Mouse (Mus musculus) kidney, postnatal 36 days (tissue): Measurements from ENCODE around the gene Mrgprf.

Experiments used
- DNase-seq, 2 experiments: peaks; one replicate each; pipeline ENCODE4 v3.0.0; 2021 to 2022; ENCODE audit warnings: mixed read lengths in 2 of 2

The Mrgprf gene

DNA sequence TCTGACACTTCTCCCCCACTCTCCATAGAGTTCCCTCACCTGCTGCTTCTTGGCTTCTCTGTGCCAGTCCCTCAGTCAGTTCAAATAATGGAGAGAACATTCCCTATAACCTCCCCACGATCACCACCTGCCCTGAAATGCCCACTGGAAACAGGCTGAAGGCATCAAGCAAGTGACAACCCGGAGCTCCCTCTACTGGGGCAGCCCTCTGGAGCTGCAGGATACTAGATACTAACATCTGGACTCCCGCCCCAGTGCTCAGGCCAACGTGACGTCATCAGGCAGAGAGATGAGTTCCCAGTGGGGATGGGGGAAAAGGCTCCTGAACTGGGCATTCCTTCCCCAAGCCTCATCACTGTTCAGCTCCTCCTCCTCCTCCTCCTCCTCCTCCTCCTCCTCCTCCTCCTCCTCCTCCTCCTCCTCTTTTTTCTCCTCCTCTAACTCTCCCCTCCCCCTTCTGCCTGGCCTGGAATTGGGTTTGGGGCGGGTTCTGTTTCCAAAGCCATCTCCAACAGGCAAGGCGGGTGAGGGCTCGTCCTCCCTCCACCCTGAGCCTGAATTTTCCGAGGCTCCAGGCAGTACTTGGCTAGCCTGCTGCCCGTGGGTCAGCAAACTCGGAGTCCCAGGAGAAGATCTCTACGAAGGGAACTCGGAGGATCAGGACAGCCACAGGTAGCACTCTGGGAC lies at the start of gene Mrgprf:
Gene Mrgprf (plus strand): TSS at position 508 of the 687 bp plus-strand sequence.
- peak; percentile 30 to 34 for DNase-seq

DNA sequence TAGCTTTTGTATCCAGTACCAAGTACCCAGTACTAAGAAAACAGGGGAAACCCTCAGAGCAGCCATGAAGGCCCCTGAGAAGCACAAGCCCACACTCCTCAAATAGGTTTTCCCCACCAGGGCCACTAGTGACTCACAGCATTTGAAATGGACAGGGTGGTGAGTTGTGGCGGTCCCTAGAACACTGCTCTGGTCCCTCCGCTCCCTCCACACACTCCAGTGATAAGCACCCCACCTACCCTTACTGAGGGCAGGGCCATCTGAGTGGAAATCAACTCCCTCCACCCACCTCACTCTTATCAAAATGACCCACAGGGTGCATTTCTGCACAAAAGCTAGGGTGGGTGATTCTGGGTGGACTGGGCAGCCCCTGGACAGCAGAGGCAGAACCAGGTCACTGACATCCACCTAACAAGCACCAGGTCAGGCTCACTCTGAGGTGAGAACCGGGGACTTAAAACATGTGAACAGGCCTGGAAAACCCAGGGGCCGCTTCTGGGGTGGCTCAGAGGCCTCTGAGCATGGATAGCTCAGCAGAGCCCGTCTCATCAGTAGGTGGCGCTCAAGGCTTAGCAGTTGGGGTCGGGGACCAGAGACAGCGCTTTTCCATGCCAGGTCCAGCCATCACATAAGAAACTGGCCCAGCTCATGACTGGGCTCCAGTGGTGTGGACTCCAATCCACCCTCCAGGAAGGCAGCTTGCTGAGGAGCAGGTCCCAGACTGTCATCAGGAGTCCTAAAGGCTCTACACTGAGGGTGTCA lies 47.7 kb upstream of the Mrgprf start:
- peak; percentile 60 to 92 for DNase-seq

DNA sequence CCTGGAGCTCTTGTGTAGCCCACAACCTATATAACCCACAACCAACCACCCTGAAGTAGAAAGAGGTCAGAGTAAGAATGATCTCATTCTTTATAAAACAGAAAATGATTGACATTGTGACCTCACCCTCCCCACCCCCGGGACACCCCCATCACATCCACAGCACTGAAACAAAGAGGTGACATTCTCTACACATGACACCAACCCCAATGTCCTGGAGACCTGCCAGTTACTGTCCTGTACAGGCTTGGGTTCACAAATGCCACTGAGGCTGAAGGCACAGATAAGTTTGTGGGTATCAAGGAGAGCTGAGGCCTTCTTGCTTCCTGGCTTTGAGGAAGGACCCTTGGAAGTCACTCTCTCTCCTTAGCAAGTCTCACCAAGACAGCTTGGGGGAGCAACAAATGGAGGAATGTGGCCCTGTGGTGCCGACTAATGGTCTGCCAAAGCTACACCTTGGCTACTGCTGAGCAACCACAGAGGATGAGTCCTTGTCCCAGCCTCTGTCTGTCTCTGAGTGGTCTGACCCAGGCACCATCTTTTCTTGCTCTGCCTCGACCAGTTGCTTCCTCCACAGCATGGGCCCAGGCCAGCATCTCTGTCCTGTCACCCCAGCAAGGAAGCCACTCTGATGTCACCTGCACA lies 46.5 kb upstream of the Mrgprf start:
- DNase-seq: no peak

DNA sequence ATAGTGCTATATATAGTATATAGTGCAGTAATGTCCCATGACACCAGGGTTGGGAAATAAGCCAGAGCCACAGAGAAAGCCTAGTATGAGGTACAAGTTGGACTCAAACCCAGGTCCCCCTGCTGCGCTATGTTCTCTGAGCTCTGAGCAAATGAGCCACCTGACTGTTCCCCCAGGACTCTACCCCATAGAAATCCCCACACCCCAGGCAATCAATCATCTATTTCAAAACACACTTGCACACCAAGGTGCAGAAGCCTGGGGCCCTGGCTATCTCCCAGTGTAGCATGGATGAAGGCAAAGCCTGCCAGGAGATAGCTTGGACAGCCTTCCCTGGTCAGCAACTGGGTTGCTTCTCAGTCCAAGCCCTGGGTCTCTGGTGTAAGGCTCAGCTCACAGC lies 44.5 kb upstream of the Mrgprf start:
- no peak for DNase-seq

DNA sequence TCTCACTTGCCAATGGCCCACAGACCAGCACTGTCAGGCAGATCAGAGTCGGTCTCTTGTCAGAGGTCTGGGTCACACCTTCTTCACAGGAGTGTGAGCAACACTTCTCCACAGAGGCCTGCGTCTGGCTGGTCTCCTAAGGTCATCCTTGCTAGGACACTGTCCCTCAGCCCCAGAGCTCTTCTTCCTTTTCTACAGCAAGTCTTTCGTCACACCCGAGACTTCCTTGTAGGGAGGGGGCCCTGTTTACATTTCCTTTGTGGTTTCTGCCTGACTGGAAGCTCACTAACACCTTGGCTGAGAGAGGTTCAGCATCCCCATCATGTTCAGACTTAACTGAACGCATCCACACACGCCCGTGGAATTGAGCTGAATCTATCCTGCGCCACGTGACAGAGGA lies 36.4 kb upstream of the Mrgprf start:
- DNase-seq: no peak

DNA sequence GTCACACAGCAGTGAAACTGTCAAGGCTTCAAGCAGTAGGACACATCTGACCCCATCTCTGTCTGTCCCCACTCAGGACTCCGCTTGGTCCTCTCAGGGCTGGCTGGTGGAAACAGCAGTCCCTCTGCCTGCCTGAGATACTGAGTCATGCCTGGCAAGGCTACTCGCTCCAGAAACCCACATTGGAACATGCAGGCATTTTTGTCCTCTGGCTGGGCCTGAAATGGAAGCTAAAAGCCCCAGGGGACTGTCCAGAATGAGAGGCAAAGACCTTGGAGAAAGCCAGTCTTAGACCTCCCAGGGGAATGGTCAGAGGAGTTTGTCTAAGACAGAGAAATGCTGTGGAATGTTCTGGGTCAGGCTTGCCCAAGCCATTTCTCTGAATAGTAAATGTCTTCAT lies 34.6 kb upstream of the Mrgprf start:
- peak; percentile 15 to 48 for DNase-seq

DNA sequence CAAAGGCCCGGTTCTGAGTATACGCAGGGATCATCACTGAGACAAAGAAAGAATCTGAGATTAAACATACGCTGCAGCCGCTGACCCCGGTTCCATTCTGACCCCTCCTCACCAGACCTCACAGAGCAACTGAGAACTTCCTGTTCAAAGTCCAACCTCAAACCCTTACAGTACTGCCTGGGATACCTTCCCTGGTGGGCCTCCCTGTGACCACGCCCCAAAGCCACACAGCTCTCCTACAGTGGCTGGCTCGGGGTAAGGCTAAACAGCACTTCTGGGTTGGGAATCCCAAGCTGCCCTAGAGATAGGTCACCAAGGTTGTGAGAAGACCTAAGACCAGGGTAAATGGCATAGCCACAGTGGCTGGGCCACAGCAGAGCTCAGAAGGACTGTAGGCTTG lies 31.7 kb upstream of the Mrgprf start:
- DNase-seq: no peak

DNA sequence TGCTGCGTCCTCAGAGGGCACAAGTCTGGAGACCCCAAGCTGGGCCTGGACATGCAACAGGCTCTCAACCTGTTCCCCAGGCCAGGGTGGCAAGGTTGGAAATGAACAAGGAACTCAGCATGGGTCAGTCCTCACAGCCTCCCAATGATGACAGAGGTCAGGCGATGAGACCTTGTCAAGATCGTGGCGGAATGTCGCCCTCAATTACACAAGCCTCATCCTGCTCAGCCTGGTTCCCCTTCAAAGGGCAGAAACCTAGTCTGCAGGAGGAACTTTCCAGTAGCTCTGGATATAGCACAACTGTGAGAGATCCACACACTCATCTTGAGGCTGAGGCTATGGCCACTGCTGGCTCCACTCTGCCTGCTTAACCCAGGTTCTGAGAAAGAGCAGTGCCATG lies 29.7 kb upstream of the Mrgprf start:
- no peak for DNase-seq

DNA sequence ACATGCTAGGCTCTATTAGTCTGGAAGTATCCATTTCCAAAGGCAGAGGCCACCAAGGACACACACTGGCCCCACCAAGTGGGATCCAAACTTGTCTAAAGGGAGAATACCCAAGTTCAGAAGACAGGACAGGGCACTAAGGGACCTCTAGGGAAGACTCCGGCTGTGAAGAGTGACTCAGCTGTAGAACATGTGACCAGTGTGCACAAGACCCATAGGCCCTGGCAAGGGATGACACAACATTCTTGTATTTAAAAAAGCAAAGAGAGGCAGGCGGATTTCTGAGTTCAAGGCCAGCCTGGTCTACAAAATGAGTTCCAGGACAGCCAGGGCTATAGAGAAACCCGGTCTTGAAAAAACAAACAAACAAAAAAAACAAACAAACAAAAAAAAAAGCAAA lies 25.1 kb upstream of the Mrgprf start:
- no peak for DNase-seq

DNA sequence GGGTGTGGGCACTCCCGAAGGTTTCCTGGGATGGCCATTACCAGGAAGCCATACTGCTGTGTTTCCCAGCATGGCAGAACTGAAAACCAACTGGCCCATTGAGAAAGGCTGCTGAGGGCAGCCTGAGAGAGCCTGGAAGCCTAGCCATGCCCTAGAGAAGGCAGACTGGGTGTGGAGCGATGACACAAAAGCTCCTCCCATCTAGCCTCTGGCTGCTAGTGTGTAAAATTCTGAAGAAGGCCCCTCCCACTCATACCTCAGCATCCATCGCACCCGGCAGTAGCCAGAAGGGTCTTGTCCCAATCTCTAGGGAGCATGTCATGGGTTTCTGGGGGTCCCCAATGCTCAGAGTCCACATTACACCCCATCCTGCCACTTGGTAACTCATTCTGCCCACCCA lies 19.2 kb upstream of the Mrgprf start:
- DNase-seq: no peak

DNA sequence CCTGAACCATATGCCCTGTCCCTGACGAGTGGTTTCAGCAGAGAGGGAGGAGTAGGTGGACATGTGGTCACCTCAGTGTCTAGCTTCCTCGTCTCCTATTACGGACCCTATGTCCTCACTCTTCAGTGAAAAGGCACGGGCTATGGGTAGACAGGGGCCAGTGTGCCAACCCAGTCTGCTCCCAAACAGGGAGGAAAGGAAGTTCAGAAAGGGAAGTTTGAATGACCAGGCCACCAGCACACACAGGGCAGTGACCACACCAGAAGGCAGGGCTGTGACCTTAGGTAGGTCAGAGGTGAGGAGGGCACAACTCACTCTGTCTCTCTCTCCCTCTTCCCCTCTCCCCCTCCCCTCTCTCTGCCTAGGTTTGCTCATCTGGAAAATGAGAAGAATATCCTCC lies 17.6 kb upstream of the Mrgprf start:
- peak in 1 of 2 experiments; percentile 16 for DNase-seq

DNA sequence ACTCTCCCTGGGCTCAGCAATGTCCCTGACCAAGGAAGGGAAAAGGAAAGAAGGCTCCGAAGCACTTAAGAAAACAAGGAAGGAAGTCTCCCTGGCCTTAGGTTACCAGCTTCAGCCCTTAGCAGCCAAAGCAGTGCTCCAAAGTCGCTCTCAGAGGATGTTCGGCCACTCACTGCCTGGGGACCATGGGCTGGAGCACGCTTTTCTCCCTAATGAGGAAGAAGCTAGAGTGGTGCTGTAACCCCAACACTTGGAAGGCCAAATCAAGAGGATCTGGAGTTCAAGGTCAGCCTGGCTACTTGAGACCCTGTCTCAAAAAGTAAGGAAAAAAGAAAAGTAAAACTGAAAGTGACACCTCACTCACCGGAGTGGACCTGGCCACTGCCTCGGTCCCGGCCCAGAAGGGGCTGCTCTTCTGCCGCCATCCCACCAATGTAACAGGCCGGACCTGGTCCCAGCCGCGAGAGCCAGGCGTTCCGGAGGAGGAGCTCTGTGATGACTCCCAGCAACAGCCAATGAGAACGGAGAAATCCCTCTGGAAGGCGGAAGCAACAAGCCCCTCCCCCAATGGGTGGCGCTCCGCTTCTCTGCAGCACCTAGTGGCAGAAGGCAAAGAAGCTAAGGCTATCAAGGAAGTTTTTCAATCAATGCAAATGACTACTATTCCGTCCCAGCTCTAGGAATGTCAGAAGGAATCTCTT lies 17.0 kb upstream of the Mrgprf start, which contains the start of gene Tpcn2:
Gene Tpcn2 (minus strand): TSS at position 525 of the 701 bp plus-strand sequence.
- DNase-seq: peak; percentile 96 to 97

DNA sequence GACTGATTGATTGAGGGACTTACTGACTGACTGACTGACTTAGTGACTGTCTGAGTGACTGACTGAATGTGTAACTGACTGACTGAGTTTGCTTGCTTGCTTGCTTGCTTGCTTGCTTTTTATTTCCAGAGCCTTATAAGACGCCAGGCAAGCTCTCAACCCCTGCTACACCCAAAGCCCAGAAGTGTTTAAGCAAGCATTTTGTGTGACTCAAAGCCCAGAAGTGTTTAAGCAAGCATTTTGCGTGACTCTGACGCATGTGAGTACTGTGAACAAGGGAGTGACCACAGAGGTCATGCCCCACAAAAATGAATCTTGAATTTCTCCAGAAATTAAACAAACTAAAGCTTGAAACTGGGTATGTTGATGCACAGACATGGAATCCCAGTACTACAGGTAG lies 16.3 kb upstream of the Mrgprf start:
- DNase-seq: no peak

DNA sequence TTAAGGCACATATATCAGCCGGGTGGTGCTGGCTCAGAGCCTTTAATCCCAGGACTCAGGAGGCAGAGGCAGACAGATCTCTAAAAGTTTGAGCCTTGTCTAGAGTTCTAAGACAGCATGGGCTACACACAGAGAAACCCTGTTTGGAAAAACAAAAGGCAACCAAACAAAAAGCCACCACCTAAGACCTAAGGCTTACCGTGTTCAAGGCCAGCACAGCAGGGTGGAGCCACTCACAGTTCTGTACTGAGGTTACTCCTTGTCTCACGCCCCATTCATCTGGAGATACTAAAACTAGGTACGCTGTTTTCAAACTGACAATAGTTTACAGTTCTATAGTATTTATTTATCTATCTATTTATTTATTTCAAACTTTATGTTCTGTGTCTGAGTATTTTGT lies 15.2 kb upstream of the Mrgprf start:
- no peak for DNase-seq

DNA sequence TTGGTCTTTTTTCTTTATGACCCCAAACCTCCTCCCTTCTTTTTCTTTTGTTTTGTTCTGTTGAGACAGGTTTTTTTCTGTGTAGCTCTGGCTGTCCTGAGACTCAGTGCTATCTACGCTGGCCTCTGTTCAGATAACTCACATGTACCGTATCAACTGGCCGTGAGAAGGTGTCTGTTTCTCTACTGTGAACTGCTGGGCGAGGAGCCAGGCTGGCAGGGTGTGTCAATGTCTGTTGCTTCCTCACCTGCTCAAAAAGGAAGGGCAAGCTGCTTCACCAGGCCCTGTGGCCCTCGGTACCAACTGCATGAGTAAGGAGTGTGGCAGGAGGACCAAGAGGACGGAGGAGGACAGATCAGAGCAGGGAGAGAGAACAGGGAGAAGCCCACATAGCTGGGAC lies 13.2 kb upstream of the Mrgprf start:
- DNase-seq: no peak

DNA sequence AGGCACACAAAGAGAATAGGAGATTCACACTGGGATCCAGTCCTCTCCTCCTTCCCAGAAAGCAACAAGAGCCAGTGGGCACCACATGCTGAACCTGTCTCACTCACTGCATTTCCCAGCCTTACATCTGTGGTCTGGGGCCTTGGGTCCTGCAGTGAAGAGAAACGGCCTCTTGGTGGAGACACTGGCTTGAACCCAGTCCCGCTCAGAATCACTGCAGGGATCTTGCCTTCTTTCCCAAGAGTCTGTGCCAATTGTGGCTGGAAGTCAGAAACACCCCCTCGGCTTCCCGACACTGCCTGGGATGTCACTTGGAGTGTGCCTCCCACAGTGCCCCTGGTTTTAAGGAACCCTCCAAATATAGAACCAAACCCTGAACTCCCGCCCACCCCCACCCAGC lies 11.3 kb upstream of the Mrgprf start:
- DNase-seq: peak in 1 of 2 experiments; percentile 24

DNA sequence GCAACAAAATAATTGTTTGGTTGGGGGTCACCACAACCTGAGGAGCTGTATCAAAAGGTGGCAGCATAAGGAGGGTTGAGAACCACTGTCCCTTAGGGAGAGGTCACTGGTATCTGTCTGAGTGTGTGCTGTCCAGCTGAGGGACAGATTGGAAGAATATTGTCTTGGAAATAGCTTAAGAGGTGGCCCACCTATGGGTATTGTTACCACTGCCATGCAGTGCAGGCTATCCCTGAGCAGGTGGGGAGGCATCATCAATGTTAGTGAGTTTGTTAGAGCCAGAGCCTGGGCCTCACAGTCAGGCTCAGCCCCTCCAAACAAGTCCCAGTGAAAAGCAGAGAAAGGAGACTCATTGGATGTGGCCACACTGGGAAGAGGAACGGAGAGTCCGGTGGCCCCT lies 8.8 kb upstream of the Mrgprf start:
- no peak for DNase-seq

DNA sequence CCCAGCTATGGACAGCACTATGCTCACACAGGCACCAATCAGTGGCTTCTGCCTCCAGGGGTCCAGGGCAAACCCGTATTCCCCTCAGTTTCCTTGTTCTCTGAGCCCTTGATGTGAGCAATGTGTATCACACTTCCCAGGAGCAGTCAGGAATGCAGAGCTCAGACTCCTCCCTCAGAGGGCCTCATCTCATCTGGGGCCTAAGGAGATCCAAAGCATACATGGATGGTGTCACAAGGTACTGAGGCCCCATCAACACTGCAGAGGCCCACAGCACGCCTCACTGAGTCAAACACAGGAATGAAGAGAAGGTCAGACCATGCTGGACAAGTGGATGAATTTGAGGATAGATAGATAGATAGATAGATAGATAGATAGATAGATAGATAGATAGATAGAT lies 7.9 kb upstream of the Mrgprf start:
- no peak for DNase-seq

DNA sequence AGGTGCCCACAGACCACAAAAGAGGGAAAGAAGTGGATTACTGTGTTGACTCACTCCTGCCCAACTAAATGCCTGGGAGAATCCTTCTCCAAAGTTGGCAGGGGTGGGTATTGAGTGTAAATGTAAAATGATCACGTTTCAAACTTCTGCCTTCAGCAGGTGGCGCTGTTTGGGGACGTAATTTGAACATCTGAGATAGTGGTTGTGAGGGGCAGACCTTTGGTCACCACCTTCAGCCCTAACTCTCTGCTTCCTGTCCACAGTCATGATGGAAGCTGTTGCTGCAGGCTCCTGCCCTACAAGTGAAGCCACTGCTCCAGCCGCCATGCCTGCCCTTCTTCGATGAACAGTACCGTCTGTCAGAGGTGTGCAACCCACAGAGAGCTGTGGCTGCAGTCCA lies 6.8 kb upstream of the Mrgprf start:
- peak in 1 of 2 experiments; percentile 49 for DNase-seq

DNA sequence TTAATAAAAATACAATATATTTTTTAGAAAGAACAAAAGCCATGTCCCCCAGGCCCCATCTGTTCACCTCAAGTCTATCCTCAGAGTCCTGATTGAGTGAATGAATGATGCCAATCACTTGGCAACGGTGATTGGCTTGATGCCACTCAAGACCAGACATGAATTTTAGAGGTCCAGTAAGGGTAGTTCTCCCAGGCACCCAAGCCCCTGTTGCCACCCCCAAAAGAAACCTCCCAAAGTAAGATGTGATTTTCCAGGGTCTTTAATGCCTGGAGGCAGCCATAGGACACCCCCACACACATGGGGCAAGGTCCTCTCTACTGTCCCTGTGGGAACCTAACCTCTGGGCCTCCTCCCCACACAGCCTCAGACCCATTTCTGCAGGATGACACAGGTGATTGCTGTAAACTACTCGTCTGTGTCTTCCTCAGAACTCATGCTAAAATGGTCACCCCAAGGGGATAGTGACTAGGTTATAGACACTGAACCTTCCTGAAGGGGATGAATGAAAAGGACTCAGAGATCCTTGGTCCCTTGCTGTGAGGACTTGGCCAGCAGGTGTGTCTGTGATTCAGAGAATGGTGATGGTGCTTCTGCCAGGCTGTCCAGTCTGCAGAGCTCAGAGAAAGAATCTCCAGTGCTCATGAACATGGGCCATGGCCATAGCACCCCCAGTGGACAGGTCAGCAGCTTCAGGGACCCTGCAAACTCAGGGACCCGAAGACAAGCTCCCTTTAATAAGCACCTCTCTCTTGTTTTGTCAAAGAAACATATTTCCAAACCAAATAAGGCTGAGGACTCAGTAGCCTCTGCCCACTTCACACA lies 1.8 kb upstream of the Mrgprf start:
- DNase-seq: no peak

DNA sequence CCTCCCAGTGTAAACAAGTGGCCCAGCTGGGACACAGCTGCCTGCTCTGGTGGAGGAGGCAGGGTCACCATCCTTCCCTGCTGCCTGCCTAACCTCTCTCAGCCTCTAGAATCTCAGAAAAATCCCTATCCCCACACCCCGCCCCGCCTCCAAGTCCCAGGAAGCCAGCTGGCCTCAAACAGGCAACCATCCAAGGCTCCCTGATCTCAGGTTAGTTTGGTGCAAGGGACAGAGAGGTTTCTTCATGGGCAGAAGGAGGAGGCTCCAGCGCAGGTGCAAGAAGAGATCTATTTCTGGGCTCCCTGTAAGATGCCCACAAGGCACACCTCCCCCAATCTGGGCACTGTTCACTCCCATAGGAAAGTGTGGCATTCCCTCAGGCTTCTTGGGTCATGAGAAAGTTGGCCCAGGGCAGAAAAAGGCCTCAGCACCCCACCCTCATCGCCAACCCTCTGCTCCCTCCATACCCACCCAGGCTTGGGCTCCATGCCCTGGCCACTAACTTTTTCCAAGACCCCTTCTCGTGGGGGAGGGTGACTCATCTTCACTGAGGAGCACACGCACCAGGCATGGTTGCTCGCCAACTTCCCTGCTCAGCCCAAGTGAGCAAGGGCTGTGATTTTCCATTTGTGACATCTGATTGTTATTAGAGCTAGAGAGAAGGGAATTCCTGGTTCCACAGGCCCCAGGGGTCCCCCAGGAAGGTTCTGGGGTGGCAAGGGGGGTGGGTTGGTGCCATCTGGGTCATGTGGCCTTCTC lies 887 bp upstream of the Mrgprf start:
- peak in 1 of 2 experiments; percentile 32 for DNase-seq

DNA sequence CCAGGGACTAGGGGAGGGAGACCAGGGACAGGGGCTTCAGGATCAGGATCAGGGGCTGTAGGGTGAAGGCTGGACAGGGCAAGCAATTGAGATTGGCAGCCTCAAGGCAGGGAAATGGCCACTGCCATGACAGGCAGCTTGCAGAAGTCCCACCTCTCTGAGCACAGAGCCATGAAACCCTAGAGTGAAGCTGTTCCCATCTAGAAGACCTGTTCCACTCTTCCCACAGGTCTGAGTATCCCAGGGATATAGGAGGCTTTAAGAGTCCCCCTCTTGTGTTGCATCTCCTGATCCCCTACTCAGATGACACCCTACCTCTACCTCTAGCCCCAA lies 346 bp downstream of the Mrgprf start:
- DNase-seq: no peak
